Mouse (Mus musculus): ENCODE data around the gene Nubp2.

The Nubp2 gene

DNA sequence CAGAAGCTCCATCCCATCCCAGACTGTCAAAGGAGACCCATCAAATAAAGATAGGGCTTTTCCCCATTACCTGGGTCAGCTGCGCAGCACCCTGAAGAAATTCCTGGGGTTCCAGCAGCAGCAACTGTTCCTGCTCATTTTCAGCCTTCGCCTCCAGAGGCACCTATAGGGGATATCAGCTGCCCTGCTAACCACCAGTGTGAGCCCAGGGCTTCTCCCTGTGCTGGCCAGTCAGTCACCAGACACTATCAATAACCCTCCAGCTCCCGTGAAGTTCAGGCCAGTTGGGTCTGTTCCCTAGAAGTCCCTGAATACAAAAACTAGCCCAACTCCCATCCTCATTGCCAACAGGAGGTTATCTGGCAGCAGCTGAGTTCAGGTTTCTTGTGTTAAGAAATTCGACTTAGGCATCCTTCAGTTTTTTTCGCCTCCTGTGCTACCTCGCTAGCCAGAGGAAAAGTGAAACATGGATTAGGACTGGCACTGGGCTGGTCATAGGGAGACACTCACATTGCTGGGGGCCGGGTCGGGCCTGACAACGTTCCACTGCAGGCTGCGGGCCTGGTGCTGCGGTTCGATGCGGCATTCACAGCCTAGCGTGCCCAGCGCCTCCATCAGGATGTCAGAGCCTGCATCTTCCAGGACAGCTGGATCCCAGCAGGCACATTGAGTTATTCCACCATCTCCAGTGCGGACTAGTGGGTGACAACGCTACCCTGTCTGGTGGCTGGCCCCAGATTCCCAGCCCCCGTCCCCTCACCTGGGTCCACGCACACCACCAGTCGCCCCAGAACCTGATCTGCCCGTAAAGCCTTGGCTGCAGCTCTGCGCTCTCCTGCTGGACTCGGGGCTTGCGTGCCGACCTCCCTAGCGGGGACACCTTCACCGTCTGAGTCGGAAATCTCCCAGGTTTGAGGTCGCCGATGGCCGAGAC lies 8.2 kb upstream of the Nubp2 start:
- no peak for DNase-seq

DNA sequence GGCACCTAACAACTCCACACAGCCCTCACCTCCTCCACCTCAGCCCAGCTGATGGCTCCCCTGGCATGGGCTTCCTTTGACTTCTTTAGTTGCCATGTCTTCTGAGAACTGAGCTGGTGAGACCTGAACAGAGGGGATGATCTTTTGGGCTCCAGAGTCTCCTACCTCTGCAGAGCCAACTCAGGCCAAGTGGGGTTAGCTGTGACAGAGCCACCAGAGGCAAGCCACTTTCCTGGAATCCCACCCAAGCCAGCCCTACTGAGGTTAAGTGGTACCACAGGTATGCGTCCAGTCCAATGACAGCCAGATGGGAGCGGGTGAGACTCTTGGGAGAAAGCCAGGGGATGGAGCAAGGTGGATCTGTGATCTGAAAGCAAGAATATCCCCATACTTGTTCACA lies 7.1 kb upstream of the Nubp2 start:
- DNase-seq, result no peak

- DNase-seq, result no peak
These were observed 6.6 kb upstream of the Nubp2 start for GRCm38 (mm10) chr17:24892785-24893184.

GRCm38 (mm10) chr17:24891321-24891720 lies 5.2 kb upstream of the Nubp2 start:
- DNase-seq, result no peak

DNA sequence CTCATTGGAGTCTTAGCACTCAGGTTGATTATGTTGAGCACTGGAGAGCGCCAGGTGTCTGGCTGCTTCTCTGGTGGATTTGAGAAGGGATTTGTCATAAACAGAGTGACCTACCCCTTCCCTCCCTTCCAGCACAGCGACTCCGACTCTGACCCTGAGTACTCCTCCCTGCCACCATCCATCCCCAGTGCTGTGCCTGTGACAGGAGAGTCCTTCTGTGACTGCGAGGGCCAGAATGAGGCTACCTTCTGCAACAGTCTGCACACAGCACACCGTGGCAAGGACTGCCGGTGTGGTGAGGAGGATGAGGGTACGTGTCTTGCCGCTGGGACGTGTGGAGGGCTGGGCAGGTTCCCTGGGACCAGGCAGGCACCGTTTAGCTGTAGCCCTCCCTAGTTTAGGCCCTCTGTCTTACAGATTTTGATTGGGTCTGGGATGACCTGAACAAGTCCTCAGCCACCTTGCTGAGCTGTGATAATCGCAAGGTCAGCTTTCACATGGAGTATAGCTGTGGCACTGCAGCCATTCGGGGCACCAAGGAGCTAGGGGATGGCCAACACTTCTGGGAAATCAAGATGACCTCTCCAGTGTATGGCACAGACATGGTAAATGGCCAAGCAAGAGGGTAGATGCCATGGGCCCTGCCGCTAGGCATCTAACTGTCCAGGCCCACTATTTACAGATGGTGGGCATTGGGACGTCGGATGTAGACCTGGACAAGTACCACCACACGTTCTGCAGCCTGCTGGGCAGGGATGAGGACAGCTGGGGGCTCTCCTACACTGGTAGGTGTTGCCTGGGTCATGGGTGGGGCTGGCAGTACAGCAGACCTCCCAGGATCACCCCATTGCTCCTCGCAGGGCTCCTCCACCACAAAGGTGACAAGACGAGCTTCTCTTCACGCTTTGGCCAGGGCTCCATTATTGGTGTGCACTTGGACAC lies 4.3 kb upstream of the Nubp2 start:
- DNase-seq, result no peak

DNA sequence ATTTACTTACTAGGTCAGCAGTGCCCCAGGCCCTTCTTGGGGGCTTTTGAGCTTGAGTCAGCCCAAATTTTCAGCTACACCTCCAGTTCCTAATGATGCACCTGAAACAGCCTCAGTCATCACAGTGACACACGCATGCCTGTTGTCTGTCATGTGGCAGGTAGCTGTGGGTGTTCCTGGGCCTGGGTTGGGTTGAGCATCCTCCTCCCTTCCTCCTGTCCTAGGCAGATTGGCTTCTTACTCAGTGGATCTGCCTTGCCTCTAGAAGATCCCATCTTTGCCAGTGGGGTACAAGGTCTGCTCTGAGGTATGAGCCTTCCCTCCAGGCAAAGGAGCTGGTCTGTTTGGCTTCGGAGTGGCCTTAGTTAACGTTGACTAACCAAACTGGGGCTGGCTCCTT lies 2.7 kb upstream of the Nubp2 start:
- no peak for DNase-seq

DNA sequence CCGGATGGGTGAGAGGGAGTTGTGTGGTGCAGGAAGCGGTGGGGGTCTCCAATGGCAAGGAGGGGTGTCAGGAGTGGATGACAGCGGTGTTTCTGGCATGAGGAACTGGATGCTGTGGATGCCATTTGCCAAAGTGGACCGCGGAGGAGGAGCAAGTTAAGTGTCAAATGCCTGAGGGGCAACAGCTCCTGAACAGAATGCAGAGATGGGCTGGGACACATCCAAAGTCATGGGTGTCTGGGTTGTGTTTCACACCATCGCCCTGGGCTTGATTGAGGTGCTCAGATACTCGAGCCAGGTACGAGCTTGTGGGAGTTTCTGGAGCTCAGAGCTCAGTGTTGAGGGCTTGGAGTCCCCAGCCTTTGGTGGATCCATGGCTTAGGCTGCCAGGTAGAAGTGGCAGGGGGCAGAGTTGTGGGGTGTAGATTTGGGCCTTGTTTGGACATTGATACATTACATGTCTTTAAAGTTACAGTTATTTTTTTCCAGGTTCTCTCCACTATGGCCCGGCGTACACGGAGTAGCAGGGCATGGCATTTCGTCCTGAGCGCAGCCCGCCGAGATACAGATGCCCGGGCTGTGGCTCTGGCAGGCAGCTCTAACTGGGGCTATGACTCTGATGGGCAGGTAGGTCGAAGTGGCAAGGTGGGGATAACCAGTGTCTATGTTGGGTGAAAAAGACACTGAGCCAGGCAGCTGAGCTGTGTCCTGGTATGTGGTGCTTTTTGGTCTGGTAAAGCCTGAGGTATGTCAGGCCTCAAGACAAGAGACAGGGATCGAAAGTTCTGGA lies 1.3 kb upstream of the Nubp2 start:
- no peak for DNase-seq

DNA sequence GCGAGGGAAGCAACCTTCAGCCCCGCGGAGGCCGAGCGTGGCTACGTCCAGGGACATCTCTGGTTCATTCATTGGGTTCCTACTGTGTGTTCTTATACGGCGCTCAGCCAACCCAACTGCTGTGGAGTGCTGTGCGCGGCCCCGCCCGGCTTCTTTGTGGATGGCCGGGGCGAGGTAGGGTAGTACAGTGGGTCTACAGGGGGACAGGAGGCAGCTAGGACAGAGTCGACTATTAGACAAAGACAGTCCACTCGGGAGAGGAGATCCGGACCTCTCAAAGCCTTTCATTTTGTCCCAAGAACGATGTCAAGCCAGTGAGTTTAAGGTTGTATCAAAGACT lies 753 bp upstream of the Nubp2 start:
- DNase-seq, result no peak

GRCm38 (mm10) chr17:24885356-24886133 lies 604 bp downstream of the Nubp2 start:
- no peak for DNase-seq

GRCm38 (mm10) chr17:24884391-24884790 lies 1.8 kb downstream of the Nubp2 start:
- DNase-seq, result no peak

DNA sequence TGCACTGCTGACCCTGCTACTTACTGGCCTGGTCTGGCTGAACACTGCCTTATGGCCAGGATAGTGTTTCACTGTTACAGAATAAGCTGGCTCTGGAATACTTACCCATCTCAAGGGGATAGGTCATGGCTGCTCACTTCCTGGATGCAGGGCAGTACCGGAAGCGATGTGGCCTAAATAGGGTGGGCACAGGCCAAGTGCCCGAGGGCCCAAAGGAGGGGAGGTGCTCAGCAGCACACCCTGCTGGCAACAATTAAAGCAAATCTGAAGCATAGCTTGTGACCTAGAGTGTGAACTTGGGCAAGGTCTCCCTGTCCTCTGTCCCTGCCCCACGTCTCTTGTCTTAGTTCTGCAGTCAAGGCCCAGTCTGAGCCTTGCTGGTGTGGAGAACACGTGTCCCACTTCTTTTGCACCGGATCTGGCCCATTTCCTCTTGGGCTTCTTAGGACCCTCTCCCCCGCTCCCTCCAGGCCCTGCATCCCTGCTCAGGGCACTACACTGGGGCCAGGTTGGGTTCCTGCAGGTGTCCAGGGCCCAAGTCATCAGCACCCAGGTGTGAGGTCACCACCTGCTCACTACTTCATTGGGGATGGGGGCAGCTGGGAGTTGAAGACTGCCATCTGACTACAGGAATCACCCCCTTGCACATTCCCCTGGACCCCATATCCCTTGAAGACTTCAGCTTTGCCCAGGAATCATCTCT lies 4.3 kb downstream of the Nubp2 start:
- DNase-seq, result peak; percentile 54

DNA sequence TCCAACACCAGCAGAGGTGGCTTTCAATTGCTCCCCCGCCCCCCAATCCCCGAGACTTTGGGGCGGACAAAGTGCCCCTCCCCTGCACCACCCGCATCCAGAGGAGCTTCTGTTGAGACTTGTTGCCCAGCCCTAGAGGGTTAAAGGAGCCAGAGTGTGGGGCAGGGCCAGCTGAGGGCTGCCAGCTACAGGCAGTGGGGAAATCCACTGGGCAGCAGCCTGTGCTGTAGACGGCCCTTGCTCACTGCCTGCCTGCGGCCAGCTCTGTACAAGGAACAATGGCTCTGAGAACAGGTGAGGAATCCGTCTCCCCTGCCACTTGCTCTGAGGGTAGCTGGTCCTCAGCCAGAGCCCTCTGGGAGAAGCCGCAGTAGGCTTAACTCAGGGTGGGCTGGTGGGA lies 7.6 kb downstream of the Nubp2 start:
- DNase-seq, result no peak

GRCm38 (mm10) chr17:24878117-24878397 lies 8.1 kb downstream of the Nubp2 start:
- DNase-seq, result peak; percentile 89

GRCm38 (mm10) chr17:24877336-24878116 lies 8.6 kb downstream of the Nubp2 start:
- DNase-seq, result peak; percentile 75

- no peak for DNase-seq
These were observed 11.2 kb downstream of the Nubp2 start for GRCm38 (mm10) chr17:24874989-24875388.

GRCm38 (mm10) chr17:24874405-24874745 lies 11.8 kb downstream of the Nubp2 start:
- DNase-seq, result no peak

GRCm38 (mm10) chr17:24873695-24874404 lies 12.3 kb downstream of the Nubp2 start:
- no peak for DNase-seq

- DNase-seq, result no peak
These were observed 18.2 kb downstream of the Nubp2 start for GRCm38 (mm10) chr17:24867914-24868313.

DNA sequence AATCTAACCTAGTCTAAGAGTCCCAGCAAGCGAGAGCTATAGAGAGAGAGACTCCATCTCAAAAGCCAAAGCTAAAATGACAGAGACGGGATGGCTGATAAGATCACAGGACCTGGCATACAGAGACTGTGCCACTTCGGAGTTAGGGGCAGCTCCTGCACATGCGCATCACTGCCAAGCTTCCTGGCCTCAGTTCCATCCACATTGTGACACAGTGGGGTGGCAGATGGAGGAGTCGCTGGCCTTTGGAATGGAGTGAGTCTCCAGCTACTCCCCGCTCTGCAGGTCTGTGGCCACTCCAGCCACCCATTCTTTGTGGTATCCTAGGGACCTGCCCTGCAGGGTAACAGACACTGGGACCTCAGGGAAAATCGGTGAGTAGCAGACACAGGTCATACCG lies 20.4 kb downstream of the Nubp2 start, which contains the start of gene Igfals:
Gene Igfals, plus strand, starts transcription at position 222 of the 400 bp plus-strand sequence.
- DNase-seq, result no peak

- DNase-seq, result no peak
These were observed 24.4 kb downstream of the Nubp2 start for GRCm38 (mm10) chr17:24861785-24862184.

Data from kidney, postnatal 14 days (tissue).